Mouse (Mus musculus): ENCODE measurements around the gene Rbbp8nl. TPM values are rescaled to one million over a fixed set of nuclear protein-coding genes. Genes with fewer than 3 reads are reported as not detected.
A peak's percentile ranks its signal among the peaks of the same experiment; 100 is the strongest.

The Rbbp8nl gene
- polyA plus RNA-seq, 1 experiment from 2014 or later = not detected

GRCm38 (mm10) chr2:180288966-180289365 is 713 bp downstream of the Rbbp8nl start:
- no peak overlapping the region for H3K9ac ChIP-seq
- no peaks in the 10 kb centered on the region for H3K36me3 ChIP-seq
- no peak overlapping the region for H3K4me2 ChIP-seq
- no peaks in the 10 kb centered on the region for H3K27me3 ChIP-seq (replicated peaks)
- ATAC-seq (ENCODE audit: insufficient number of reproducible peaks, low FRiP score) = no peak
- no peaks in the 10 kb centered on the region for H3K9me3 ChIP-seq (replicated peaks)
- H3K4me1 ChIP-seq (replicated peaks) = peaks cover 31% of the 10 kb centered on the region
- no peak overlapping the region for H3K27ac ChIP-seq (ENCODE audit: poor library complexity, severe bottlenecking)
- H3K4me3 ChIP-seq = no peak overlapping the region
- WGBS = 65% methylated on average over 11 of the region's 11 CpGs

- no peaks in the 10 kb centered on the region for H3K27me3 ChIP-seq (replicated peaks)
- no peak for ATAC-seq (ENCODE audit: insufficient number of reproducible peaks, low FRiP score)
- H3K36me3 ChIP-seq = no peaks in the 10 kb centered on the region
- H3K4me1 ChIP-seq (replicated peaks) = peaks cover 27% of the 10 kb centered on the region
- H3K4me3 ChIP-seq = no peak overlapping the region
- no peak overlapping the region for H3K4me2 ChIP-seq
- H3K27ac ChIP-seq (ENCODE audit: poor library complexity, severe bottlenecking) = no peak overlapping the region
- WGBS = 88% methylated on average over 8 of the region's 8 CpGs
- H3K9ac ChIP-seq = no peak overlapping the region
- no peaks in the 10 kb centered on the region for H3K9me3 ChIP-seq (replicated peaks)
Measured at GRCm38 (mm10) chr2:180279321-180279720, 10.4 kb downstream of the Rbbp8nl start.

DNA sequence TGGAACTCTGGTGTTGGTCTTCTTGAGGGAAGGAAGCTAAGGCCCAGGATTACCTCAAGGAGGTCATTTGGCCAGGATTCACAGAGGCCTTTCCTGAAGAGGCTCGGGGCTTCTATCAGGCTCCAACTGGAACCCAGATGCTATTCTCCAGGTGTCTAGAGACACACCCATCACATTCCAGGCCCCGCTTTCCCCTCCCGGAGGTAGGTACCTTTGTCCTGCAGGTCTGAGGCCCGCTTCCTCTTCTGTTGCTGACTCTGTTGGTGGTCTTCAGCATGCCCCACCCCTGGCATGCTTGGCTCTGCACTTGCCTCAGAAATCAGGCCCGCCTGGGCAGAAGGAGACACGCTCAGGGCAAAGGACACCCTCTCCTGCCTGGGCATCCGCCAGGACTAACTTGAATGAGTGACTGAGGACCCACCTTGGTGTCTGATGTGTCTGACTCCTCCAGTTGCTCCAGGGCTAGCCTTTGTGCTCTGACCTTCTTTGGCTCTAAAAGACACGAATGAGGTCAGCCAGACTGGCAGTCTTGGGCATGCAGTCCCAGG is 11.8 kb downstream of the Rbbp8nl start:
- no peaks in the 10 kb centered on the region for H3K27me3 ChIP-seq (replicated peaks)
- no peak for ATAC-seq (ENCODE audit: insufficient number of reproducible peaks, low FRiP score)
- WGBS = 77% methylated on average over 8 of the region's 8 CpGs
- H3K4me2 ChIP-seq = no peak overlapping the region
- no peaks in the 10 kb centered on the region for H3K36me3 ChIP-seq
- no peak overlapping the region for H3K4me3 ChIP-seq
- no peaks in the 10 kb centered on the region for H3K9me3 ChIP-seq (replicated peaks)
- peaks cover 33% of the 10 kb centered on the region for H3K4me1 ChIP-seq (replicated peaks)
- H3K27ac ChIP-seq (ENCODE audit: poor library complexity, severe bottlenecking) = no peak overlapping the region
- no peak overlapping the region for H3K9ac ChIP-seq

DNA sequence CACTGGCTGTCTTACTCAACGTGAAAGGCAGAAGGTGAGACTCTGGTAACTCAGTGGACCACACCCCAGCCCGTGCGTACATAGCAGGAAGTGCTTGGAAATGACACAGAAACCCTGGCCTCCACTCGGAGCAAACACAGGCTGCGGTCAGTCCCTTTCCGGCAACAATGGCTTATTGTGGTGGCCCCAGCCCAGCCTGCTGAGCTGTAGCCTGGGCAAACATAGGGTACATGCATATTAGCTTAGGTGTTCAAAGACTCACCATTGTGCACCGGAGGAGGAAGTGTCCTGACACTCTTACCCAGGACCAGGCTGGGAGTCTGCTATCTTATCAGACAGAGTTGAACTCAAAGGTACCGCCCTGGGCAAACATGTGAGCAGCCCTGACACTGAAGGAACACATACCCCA is 12.8 kb downstream of the Rbbp8nl start:
- no peaks in the 10 kb centered on the region for H3K36me3 ChIP-seq
- WGBS = 25% methylated on average over 8 of the region's 8 CpGs
- H3K4me2 ChIP-seq = peak overlapping the region; percentile 42
- H3K4me3 ChIP-seq = no peak overlapping the region
- H3K27ac ChIP-seq (ENCODE audit: poor library complexity, severe bottlenecking) = peak overlapping the region; percentile 72
- H3K4me1 ChIP-seq (replicated peaks) = peaks cover 43% of the 10 kb centered on the region
- H3K27me3 ChIP-seq (replicated peaks) = no peaks in the 10 kb centered on the region
- H3K9ac ChIP-seq = 0 out of 2 replicates have a peak overlapping the region, but pooled peaks have one; percentile 21
- no peak for ATAC-seq (ENCODE audit: insufficient number of reproducible peaks, low FRiP score)
- H3K9me3 ChIP-seq (replicated peaks) = no peaks in the 10 kb centered on the region

GRCm38 (mm10) chr2:180276385-180276784 is 13.3 kb downstream of the Rbbp8nl start:
- Histone ChIP-seq H3K36me3 (no peaks in the 10 kb centered on the region), H3K9me3 (replicated peaks) (no peaks in the 10 kb centered on the region), H3K4me3 (no peak overlapping the region), H3K4me1 (replicated peaks) (peaks cover 48% of the 10 kb centered on the region), H3K4me2 (peak overlapping the region; percentile 42), H3K27ac (ENCODE audit: poor library complexity, severe bottlenecking) (peak overlapping the region; percentile 72), H3K9ac (0 out of 2 replicates have a peak overlapping the region, but pooled peaks have one; percentile 21), H3K27me3 (replicated peaks) (no peaks in the 10 kb centered on the region)
- WGBS = 38% methylated on average over 4 of the region's 4 CpGs
- no peak for ATAC-seq (ENCODE audit: insufficient number of reproducible peaks, low FRiP score)

GRCm38 (mm10) chr2:180275836-180276235 is 13.8 kb downstream of the Rbbp8nl start:
- H3K4me2 ChIP-seq = peak overlapping the region; percentile 42
- H3K4me3 ChIP-seq = no peak overlapping the region
- peak overlapping the region; percentile 72; the same call in 1 of the 2 replicates for H3K27ac ChIP-seq (ENCODE audit: poor library complexity, severe bottlenecking)
- 2% methylated on average over 8 of the region's 8 CpGs for WGBS
- H3K36me3 ChIP-seq = no peaks in the 10 kb centered on the region
- no peaks in the 10 kb centered on the region for H3K9me3 ChIP-seq (replicated peaks)
- no peaks in the 10 kb centered on the region for H3K27me3 ChIP-seq (replicated peaks)
- peak; percentile 62 for ATAC-seq (ENCODE audit: insufficient number of reproducible peaks, low FRiP score)
- H3K4me1 ChIP-seq (replicated peaks) = peaks cover 53% of the 10 kb centered on the region
- H3K9ac ChIP-seq = no peak overlapping the region

- H3K4me2 ChIP-seq = no peak overlapping the region
- H3K4me3 ChIP-seq = no peak overlapping the region
- peaks cover 10% of the 10 kb centered on the region for H3K36me3 ChIP-seq
- no peak for ATAC-seq (ENCODE audit: insufficient number of reproducible peaks, low FRiP score)
- peaks cover 56% of the 10 kb centered on the region for H3K4me1 ChIP-seq (replicated peaks)
- no peak overlapping the region for H3K27ac ChIP-seq (ENCODE audit: poor library complexity, severe bottlenecking)
- H3K9ac ChIP-seq = no peak overlapping the region
- H3K27me3 ChIP-seq (replicated peaks) = no peaks in the 10 kb centered on the region
- no peaks in the 10 kb centered on the region for H3K9me3 ChIP-seq (replicated peaks)
- WGBS = 81% methylated on average over 2 of the region's 2 CpGs
Measured at GRCm38 (mm10) chr2:180274523-180274922, 15.2 kb downstream of the Rbbp8nl start.

- H3K9ac ChIP-seq = peak within 1 kb of the TSS; percentile 93
- no peaks in the 10 kb centered on the region for H3K27me3 ChIP-seq (replicated peaks)
- peaks cover 56% of the 10 kb centered on the region for H3K4me1 ChIP-seq (replicated peaks)
- peaks cover 10% of the 10 kb centered on the region for H3K36me3 ChIP-seq
- H3K27ac ChIP-seq (ENCODE audit: poor library complexity, severe bottlenecking) = peak within 1 kb of the TSS; percentile 61; the same call in 1 of the 2 replicates
- no peaks in the 10 kb centered on the region for H3K9me3 ChIP-seq (replicated peaks)
- H3K4me2 ChIP-seq = peak within 1 kb of the TSS; percentile 94
- ATAC-seq (ENCODE audit: insufficient number of reproducible peaks, low FRiP score) = peak; percentile 93
- H3K4me3 ChIP-seq = peak within 1 kb of the TSS; percentile 83
- 7% methylated on average over 68 of the region's 68 CpGs for WGBS
Measured at GRCm38 (mm10) chr2:180273394-180274244, 16.1 kb downstream of the Rbbp8nl start, which contains the start of gene Cables2. Gene Cables2, minus strand, starts transcription at chr2:180273496.

DNA sequence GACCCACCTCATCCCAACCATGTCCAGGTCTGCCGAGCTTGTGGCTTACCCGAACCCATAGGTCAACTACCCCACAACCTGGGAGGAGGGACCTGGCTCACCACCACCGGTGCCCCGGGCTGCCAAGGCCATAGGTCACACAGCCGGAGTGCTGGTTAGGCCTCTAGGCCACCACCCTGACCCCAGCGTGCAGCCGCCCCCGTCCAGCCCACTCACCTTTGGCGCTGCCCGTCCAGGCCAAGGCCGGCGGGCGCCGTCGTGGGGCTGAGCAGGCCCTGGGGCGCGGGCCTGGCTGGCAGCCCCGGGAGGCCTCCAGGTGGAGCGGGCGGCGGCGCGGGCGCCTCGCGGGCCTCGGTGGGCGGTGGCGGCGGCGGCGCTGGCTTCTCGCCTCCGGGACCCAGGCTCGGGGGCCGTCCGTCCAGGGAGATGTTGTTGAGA is 16.8 kb downstream of the Rbbp8nl start:
- Histone ChIP-seq H3K4me1 (replicated peaks) (peaks cover 54% of the 10 kb centered on the region), H3K4me2 (peak overlapping the region; percentile 94), H3K36me3 (peaks cover 17% of the 10 kb centered on the region), H3K27me3 (replicated peaks) (no peaks in the 10 kb centered on the region), H3K9ac (peak overlapping the region; percentile 93), H3K27ac (ENCODE audit: poor library complexity, severe bottlenecking) (peak overlapping the region; percentile 61; the same call in 1 of the 2 replicates), H3K4me3 (peak overlapping the region; percentile 83), H3K9me3 (replicated peaks) (no peaks in the 10 kb centered on the region)
- 1% methylated on average over 37 of the region's 37 CpGs for WGBS
- ATAC-seq (ENCODE audit: insufficient number of reproducible peaks, low FRiP score) = peak; percentile 39

DNA sequence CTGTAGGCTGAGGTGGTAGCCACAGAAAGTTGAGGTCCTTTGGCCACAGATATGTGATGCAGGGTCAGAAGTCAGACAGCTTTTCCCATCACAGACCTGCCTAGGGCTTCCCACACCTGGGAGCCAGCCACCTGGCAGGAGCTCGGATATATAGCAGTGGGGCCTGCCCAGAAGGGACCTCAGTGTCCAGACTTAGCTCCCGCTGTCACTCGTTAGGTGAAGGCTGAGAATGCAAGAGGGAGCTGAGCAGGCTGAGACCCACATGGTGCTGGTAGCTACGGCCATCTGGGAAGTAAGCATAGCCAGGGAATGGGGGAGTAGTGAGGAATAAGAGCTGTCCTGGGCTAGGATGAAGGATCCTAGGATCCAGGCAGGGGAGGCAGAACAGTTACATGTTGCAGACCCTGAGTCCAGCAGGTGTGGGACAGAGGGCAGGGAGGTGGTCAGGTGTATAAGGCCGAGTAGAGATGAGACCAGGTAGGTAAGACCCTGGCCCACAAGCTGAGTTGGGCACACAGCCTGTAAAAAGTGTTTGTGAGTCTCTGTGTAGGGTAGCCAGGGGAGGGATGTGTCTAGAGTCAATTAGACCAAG is 17.8 kb downstream of the Rbbp8nl start:
- Histone ChIP-seq H3K27ac (ENCODE audit: poor library complexity, severe bottlenecking) (no peak overlapping the region), H3K4me1 (replicated peaks) (peaks cover 44% of the 10 kb centered on the region)

More for the DNA sequence above, 17.8 kb downstream of the Rbbp8nl start:
- H3K4me3 ChIP-seq = peak overlapping the region; percentile 83
- ATAC-seq (ENCODE audit: insufficient number of reproducible peaks, low FRiP score) = no peak
- H3K27me3 ChIP-seq (replicated peaks) = no peaks in the 10 kb centered on the region
- no peaks in the 10 kb centered on the region for H3K9me3 ChIP-seq (replicated peaks)
- peaks cover 25% of the 10 kb centered on the region for H3K36me3 ChIP-seq
- WGBS = 73% methylated on average over 5 of the region's 5 CpGs
- peak overlapping the region; percentile 94 for H3K4me2 ChIP-seq
- H3K9ac ChIP-seq = peak overlapping the region; percentile 93
